Mouse (Mus musculus) hindbrain, postnatal 0 days (tissue): ENCODE data around the gene Nfia. TPM values are rescaled to one million over a fixed set of nuclear protein-coding genes. Genes with fewer than 3 reads are reported as not detected.
A peak's percentile ranks its signal among the peaks of the same experiment; 100 is the strongest.

Source experiments
- ATAC-seq: fragments of 200-750 bp; cut with Nextera tagmentation; 2 replicates; pipeline ENCODE4 v1.8.0; 2017; ENCODE audit warnings: mild to moderate bottlenecking, moderate TSS enrichment, moderate library complexity
- DNase-seq: peaks from one replicate; pipeline ENCODE4 v3.0.0-alpha.2; 2015; ENCODE audit warnings: low spot score
- H3K27ac ChIP-seq: fragments of 300-500 bp; sonication (generic); 2 replicates; pipeline ENCODE4 v1.5.1; 2014; ENCODE audit warnings: mild to moderate bottlenecking
- H3K27me3 ChIP-seq: fragments of 300-500 bp; sonication (generic); 2 replicates; pipeline ENCODE4 v1.6.1; 2014; ENCODE audit warnings: low read length, mixed read lengths; ENCODE audit not compliant: insufficient read depth
- H3K36me3 ChIP-seq: fragments of 300-500 bp; sonication (generic); 2 replicates; pipeline ENCODE4 v1.6.1; 2014; ENCODE audit warnings: low read length, mixed read lengths; ENCODE audit not compliant: insufficient read depth
- H3K4me1 ChIP-seq: fragments of 300-500 bp; sonication (generic); 2 replicates; pipeline ENCODE4 v1.6.1; 2014; ENCODE audit warnings: antibody characterized with exemption, low read length, mixed read lengths; ENCODE audit not compliant: insufficient read depth
- H3K4me2 ChIP-seq: fragments of 300-500 bp; sonication (generic); 2 replicates; pipeline ENCODE4 v1.6.1; 2014; ENCODE audit warnings: low read depth, mild to moderate bottlenecking, low read length, moderate library complexity, mixed read lengths
- H3K4me3 ChIP-seq: fragments of 300-500 bp; sonication (generic); 2 replicates; pipeline ENCODE4 v1.5.1; 2014; ENCODE audit warnings: low read length
- H3K9ac ChIP-seq: fragments of 300-500 bp; sonication (generic); replicated peaks from 2 replicates; pipeline ENCODE4 v1.6.1; 2014; ENCODE audit warnings: mild to moderate bottlenecking, low read length, moderate library complexity, mixed read lengths
- H3K9me3 ChIP-seq: fragments of 300-500 bp; sonication (generic); 2 replicates; pipeline ENCODE4 v1.6.1; 2016; ENCODE audit warnings: low read length, mixed read lengths
- CTCF ChIP-seq: IDR thresholded peaks from 2 replicates; pipeline ENCODE4 v1.5.1; 2016; ENCODE audit warnings: antibody characterized with exemption, control low read depth, low read depth
- WGBS: fragments of 180-500 bp; shearing (Covaris S2); extraction: QIAGEN DNeasy Blood & Tissue Kit; methylation state at CpG from one replicate; pipeline ENCODE4 v1.1.7; 2014; 5-methylcytosine and 5-hydroxymethylcytosine counted together
- polyA plus RNA-seq: library from polyadenylated mRNA; unstranded; fragments of >200 nt; fragmentation: Nextera tagmentation; extraction: Ambion mirVana; gene quantifications from 2 replicates; pipeline ENCODE4 v1.2.1, GENCODE M21; 2015
- total RNA-seq: library from RNA; depleted of rRNA; stranded (reverse); fragments of >200 nt; gene quantifications from 2 replicates; pipeline ENCODE4 v1.2.3, GENCODE M21; 2014

Nfia gene
- total and polyA plus RNA-seq, 2 experiments from 2014 or later, result 71.0 to 97.2 TPM

- H3K9me3 ChIP-seq, result no peaks in the 10 kb centered on the region
- H3K4me3 ChIP-seq, result peak overlapping the region; percentile 40
- H3K36me3 ChIP-seq, result no peaks in the 10 kb centered on the region
- WGBS, result under 1% methylated on average over 24 of the region's 25 CpGs
- H3K4me2 ChIP-seq, result peak overlapping the region; percentile 85
- no peak for TF ChIP-seq CTCF
- no peaks in the 10 kb centered on the region for H3K4me1 ChIP-seq
- no peaks in the 10 kb centered on the region for H3K27me3 ChIP-seq
- peak; percentile 95 for ATAC-seq
- peak overlapping the region; percentile 82 for H3K27ac ChIP-seq
- DNase-seq, result peak; percentile 97
- peak overlapping the region; percentile 49 for H3K9ac ChIP-seq
Observed at GRCm38 (mm10) chr4:97772084-97772484, 450 bp upstream of the Nfia start.

GRCm38 (mm10) chr4:97773110-97773593 lies 618 bp downstream of the Nfia start:
- Histone ChIP-seq H3K36me3 (no peaks in the 10 kb centered on the region), H3K9ac (peak overlapping the region; percentile 31; the same call in 1 of the 2 replicates), H3K4me2 (peak overlapping the region; percentile 85), H3K27ac (peak overlapping the region; percentile 82), H3K27me3 (no peaks in the 10 kb centered on the region), H3K4me3 (peak overlapping the region; percentile 40), H3K4me1 (no peaks in the 10 kb centered on the region), H3K9me3 (no peaks in the 10 kb centered on the region)
- under 1% methylated on average over 14 of the region's 14 CpGs for WGBS
- DNase-seq (peak; percentile 98), ATAC-seq (peak; percentile 73)
- TF ChIP-seq CTCF, result no peak

GRCm38 (mm10) chr4:97773791-97774190 lies 1.3 kb downstream of the Nfia start:
- Histone ChIP-seq H3K4me3 (peak overlapping the region; percentile 40), H3K27ac (peak overlapping the region; percentile 65), H3K27me3 (no peaks in the 10 kb centered on the region), H3K4me1 (no peaks in the 10 kb centered on the region), H3K4me2 (peak overlapping the region; percentile 85), H3K9me3 (no peaks in the 10 kb centered on the region), H3K9ac (no peak overlapping the region), H3K36me3 (no peaks in the 10 kb centered on the region)
- no peak for ATAC-seq
- DNase-seq, result no peak
- WGBS, result 32% methylated on average over 2 of the region's 2 CpGs
- no peak for TF ChIP-seq CTCF

- 20% methylated on average over 4 of the region's 4 CpGs for WGBS
- DNase-seq (no peak), ATAC-seq (no peak)
- Histone ChIP-seq H3K9ac (peak overlapping the region; percentile 19), H3K27me3 (no peaks in the 10 kb centered on the region), H3K36me3 (no peaks in the 10 kb centered on the region), H3K9me3 (no peaks in the 10 kb centered on the region), H3K4me1 (no peaks in the 10 kb centered on the region), H3K4me2 (peak overlapping the region; percentile 85), H3K4me3 (peak overlapping the region; percentile 88), H3K27ac (peak overlapping the region; percentile 93)
- TF ChIP-seq CTCF, result no peak
Observed at GRCm38 (mm10) chr4:97774446-97774950, 2.0 kb downstream of the Nfia start.

- H3K36me3 ChIP-seq, result no peaks in the 10 kb centered on the region
- DNase-seq, result peak; percentile 82
- peak; percentile 41 for TF ChIP-seq CTCF
- peak overlapping the region; percentile 19 for H3K9ac ChIP-seq
- peak overlapping the region; percentile 85 for H3K4me2 ChIP-seq
- under 1% methylated on average over 13 of the region's 13 CpGs for WGBS
- no peaks in the 10 kb centered on the region for H3K9me3 ChIP-seq
- H3K27me3 ChIP-seq, result no peaks in the 10 kb centered on the region
- no peaks in the 10 kb centered on the region for H3K4me1 ChIP-seq
- H3K27ac ChIP-seq, result peak overlapping the region; percentile 93
- ATAC-seq, result no peak
- peak overlapping the region; percentile 88 for H3K4me3 ChIP-seq
Observed at GRCm38 (mm10) chr4:97775059-97775458, 2.5 kb downstream of the Nfia start.

GRCm38 (mm10) chr4:97775494-97776265 lies 3.1 kb downstream of the Nfia start:
- ATAC-seq (no peak), DNase-seq (no peak)
- WGBS, result 2% methylated on average over 19 of the region's 20 CpGs
- H3K9me3 ChIP-seq, result no peaks in the 10 kb centered on the region
- peak overlapping the region; percentile 85 for H3K4me2 ChIP-seq
- TF ChIP-seq CTCF, result peak; percentile 29
- H3K9ac ChIP-seq, result peak overlapping the region; percentile 19; the same call in 1 of the 2 replicates
- H3K4me3 ChIP-seq, result peak overlapping the region; percentile 88
- no peaks in the 10 kb centered on the region for H3K27me3 ChIP-seq
- H3K36me3 ChIP-seq, result no peaks in the 10 kb centered on the region
- H3K4me1 ChIP-seq, result no peaks in the 10 kb centered on the region
- peak overlapping the region; percentile 93 for H3K27ac ChIP-seq
